Mouse (Mus musculus): ENCODE measurements around the gene Gm13101.
"Not testable (repeated sequence)": the region's sequence is repeated elsewhere in the genome, so short reads cannot be mapped to it uniquely, and the experiment has no call there.

Gm13101 gene

DNA sequence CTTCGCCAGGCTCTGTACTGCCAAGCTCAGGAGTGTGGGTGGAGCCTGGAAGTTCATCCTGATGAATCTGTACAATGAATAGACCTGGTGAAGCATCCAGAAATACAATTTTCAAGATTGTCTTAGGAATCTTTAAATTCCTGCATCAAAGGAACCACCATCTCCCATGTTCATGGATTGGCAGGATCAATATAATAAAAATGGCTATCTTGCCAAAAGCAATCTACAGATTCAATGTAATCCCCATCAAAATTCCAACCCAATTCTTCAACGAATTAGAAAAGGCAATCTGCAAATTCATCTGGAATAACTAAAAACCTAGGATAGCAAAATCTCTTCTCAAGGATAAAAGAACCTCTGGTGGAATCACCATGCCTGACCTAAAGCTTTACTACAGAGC is at the start of gene Gm13101:
TSS of gene Gm13101 (minus strand) at position 101 of the 400 bp plus-strand sequence.
- not testable (repeated sequence) for DNase-seq (ENCODE audit: extremely low read depth, low read depth)

DNA sequence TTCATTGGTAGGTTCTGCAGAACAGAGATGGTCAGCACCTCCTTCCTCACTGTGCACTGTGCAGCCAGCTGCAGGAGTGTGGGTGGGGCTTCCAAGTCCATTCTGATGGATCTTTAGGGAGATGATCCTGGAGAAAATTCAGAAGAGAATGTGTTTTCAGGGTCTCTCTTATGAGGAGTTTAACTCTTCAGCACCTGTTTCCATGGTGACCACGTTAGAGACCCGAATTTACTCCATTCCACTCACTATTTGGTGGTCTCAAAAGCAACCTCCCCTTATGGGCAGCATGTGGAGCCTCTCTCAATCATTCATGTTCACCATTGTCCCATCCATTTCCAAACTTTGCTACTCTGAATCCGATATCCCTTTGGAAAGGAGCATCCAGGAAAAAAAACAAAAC is 27.5 kb upstream of the Gm13101 start, which contains the start of gene Pramef17:
TSS of gene Pramef17 (minus strand) at position 101 of the 400 bp plus-strand sequence.
- not testable (repeated sequence) for DNase-seq (ENCODE audit: extremely low read depth, low read depth)

DNA sequence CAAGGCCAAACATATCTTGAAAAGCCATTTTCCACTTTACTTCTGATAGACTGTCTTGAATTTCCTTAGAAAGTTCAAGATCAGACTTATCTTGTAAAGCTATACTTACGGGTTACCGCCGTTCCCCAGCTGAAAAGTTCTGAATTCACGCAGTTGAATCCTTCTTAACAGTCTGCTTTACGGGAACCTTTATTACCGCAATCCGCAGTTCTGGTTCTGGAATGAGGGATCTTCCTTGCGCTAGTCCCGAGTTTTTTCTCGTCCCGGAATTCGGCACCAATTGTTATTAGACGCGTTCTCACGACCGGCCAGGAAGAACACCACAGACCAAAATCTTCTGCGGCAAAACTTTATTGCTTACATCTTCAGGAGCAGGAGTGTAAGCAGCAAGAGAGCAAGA is 21.4 kb upstream of the Gm13101 start:
- not testable (repeated sequence) for DNase-seq (ENCODE audit: extremely low read depth, low read depth)

DNA sequence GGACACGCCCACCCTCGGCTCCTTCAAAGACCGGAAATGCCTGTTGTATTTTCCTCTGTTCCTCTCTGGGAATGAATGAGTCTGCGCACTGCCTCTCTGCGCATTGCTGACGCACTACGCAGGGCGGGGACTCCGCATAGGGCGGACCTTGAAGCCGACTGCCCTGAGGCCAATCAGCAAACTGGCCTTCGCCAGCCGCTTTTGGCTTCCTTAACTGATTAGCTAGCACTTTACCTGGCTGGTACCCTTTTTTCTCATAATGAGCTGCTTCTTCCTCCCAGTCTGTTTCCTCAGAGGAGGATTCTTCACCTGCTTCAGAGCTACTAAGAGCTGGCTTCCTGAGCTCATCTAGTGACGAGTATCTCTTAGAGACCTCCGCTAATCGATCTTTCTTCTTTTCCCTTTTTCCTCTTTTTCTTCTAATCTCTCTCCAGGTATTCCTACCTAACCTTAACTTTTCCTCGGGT is 20.8 kb upstream of the Gm13101 start:
- DNase-seq (ENCODE audit: extremely low read depth, low read depth): not testable (repeated sequence)

DNA sequence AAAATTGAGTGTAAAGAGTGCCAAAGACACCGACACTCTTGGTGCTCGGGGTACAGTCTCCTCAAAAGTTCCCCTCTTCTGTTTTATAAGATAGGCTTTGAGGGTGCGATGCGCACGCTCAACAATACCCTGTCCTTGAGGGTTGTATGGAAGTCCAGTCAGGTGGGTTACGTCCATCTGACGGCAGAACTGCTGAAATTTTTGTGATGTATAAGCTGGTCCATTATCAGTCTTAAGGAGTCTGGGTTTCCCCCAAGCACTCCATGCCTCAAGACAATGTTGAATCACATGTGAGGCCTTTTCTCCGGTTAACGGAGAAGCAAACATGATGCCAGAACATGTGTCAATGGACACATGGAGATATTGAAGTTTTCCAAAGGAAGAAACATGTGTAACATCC is 19.0 kb upstream of the Gm13101 start:
- not testable (repeated sequence) for DNase-seq (ENCODE audit: extremely low read depth, low read depth)

DNA sequence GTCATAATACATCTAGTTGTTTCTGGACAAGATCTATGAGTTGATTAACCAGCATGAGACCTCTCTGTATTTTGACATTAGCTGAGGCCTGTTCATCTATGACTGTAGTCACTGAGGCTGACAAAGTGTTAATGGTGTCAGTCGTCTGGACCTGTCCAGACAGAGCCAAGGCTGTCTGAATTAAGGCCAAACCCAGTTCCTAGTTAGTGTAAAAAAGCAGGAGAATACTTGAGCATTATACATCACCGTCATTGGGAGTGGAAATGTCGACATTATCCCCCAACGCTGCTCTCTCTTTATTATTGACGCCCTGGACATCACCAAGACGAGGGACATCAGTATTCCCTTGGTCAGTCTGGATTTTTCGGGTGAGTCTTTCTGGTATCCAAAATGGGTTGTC is 18.4 kb upstream of the Gm13101 start:
- DNase-seq (ENCODE audit: extremely low read depth, low read depth): not testable (repeated sequence)

DNA sequence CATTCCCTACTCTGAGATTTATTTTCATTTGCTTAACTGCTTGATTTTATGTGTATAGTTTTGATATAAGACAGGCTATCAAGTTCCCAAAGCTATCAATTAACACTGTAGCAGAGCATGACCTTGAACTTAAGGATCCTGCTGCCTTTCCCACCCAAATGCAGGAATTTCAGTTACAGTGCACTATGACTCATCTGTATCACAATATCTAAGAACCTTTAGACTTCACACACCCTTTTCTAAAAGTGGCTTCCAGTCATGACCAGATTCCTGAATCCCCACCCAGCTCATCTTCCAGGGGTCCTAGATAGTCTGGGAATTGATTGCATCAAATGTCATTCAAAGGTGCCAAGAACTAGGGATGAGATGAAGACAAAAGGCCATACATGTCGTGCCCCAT is 16.7 kb upstream of the Gm13101 start:
- DNase-seq (ENCODE audit: extremely low read depth, low read depth): not testable (repeated sequence)

DNA sequence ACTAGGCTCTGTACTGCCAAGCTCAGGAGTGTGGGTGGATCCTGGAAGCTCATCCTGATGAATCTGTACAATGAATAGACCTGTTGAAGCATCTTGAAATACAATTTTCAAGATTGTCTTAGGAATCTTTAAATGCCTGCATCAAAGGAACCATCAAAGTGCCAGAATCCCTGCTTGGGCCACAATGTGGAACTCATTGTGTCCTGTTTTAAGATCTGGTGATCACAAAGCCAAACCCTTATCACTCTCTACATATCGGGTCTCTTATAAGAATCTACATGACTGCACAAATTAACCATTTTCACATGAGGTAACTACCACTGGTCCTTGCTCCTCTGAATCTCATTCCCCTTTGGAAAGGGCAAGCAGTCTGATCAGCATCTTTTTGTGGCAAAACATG is 15.8 kb downstream of the Gm13101 start, which contains the start of gene Pramef25:
TSS of gene Pramef25 (minus strand) at position 101 of the 400 bp plus-strand sequence.
- not testable (repeated sequence) for DNase-seq (ENCODE audit: extremely low read depth, low read depth)

Measured in MEL-GATA-1-ER (cell line).